12 mouse cellular contexts compared by ENCODE assay signal in genomic region chr16:22164446-22164845, GRCm38 (mm10). TPM values are rescaled to one million over a fixed set of nuclear protein-coding genes. Genes with fewer than 3 reads are reported as not detected.
DNase-seq lines count a peak whose midpoint lies in the region; ATAC-seq and TF ChIP-seq lines count a peak whose summit lies in the region.
"Had no signal": no experiment of that assay in that cellular context is flagged by ENCODE, and none has a peak within 500 bp of the region (broad histone marks: within the 10 kb centered on the region; RNA-seq: fewer than 3 reads in every experiment).

No protein-coding gene starts in this region.

- peak overlapping the region; percentile 92 for H3K4me2 ChIP-seq in heart, embryonic 14.5 days (ENCODE audit: low read length)
- H3K4me2 ChIP-seq in lung, postnatal 0 days (replicated peaks; ENCODE audit: low read depth, low read length), result peak overlapping the region; percentile 96
- H3K4me2 ChIP-seq in forebrain, embryonic 14.5 days (ENCODE audit: low read length), result peak overlapping the region; percentile 80; the same call in 1 of the 2 replicates
- H3K4me2 ChIP-seq in neural tube, embryonic 13.5 days, result peak overlapping the region; percentile 94; the same call in 1 of the 2 replicates

- H3K27ac ChIP-seq in heart, embryonic 14.5 days (replicated peaks in 1 of 2; ENCODE audit: control insufficient read depth in 1 of 2, insufficient read depth in 1 of 2, low read depth in 2 of 2, low read length in 2 of 2), result no peak overlapping the region
- H3K27ac ChIP-seq in lung, postnatal 0 days (ENCODE audit: low read length), result 0 out of 2 replicates have a peak overlapping the region, but pooled peaks have one; percentile 11
- H3K27ac ChIP-seq in forebrain, embryonic 14.5 days (ENCODE audit: low read depth, low read length), result no peak overlapping the region
- H3K27ac ChIP-seq in neural tube, embryonic 13.5 days (replicated peaks), result no peak overlapping the region
- no peak overlapping the region for H3K27ac ChIP-seq in left cerebral cortex, adult 2 months

- H3K9ac ChIP-seq in heart, embryonic 14.5 days (ENCODE audit: low read length), result 0 out of 2 replicates have a peak overlapping the region, but pooled peaks have one; percentile 99
- no peak overlapping the region for H3K9ac ChIP-seq in lung, postnatal 0 days (replicated peaks; ENCODE audit: low read depth)
- no peak overlapping the region; the same call in 1 of the 2 replicates for H3K9ac ChIP-seq in forebrain, embryonic 14.5 days (ENCODE audit: low read length)
- H3K9ac ChIP-seq in neural tube, embryonic 13.5 days, result no peak overlapping the region

- H3K4me3 ChIP-seq in heart, embryonic 14.5 days (ENCODE audit: control insufficient read depth in 1 of 2, insufficient read depth in 1 of 2, low read depth in 1 of 2, low read length in 2 of 2), result peak overlapping the region in 1 of 2 experiments; percentile 98; a peak in 1 of 4 replicates
- no peak overlapping the region; the same call in 1 of the 2 replicates for H3K4me3 ChIP-seq in lung, postnatal 0 days (ENCODE audit: low read depth, low read length)
- H3K4me3 ChIP-seq in forebrain, embryonic 14.5 days (ENCODE audit: low read depth, low read length), result no peak overlapping the region
- H3K4me3 ChIP-seq in neural tube, embryonic 13.5 days, result no peak overlapping the region
- no peak overlapping the region for H3K4me3 ChIP-seq in left cerebral cortex, adult 2 months

- no peak for ATAC-seq in heart, embryonic 14.5 days (ENCODE audit: insufficient number of reproducible peaks, insufficient read depth, low FRiP score, low read depth)
- no peak for ATAC-seq in lung, postnatal 0 days
- ATAC-seq in forebrain, embryonic 14.5 days, result no peak
- ATAC-seq in neural tube, embryonic 13.5 days (ENCODE audit: low read depth), result no peak

- H3K9me3 ChIP-seq in heart, embryonic 14.5 days (ENCODE audit: control insufficient read depth, low read length), result no peaks in the 10 kb centered on the region
- H3K9me3 ChIP-seq in lung, postnatal 0 days (ENCODE audit: low read length), result no peaks in the 10 kb centered on the region
- no peaks in the 10 kb centered on the region for H3K9me3 ChIP-seq in forebrain, embryonic 14.5 days (replicated peaks; ENCODE audit: control insufficient read depth, low read length)
- H3K9me3 ChIP-seq in neural tube, embryonic 13.5 days, result no peaks in the 10 kb centered on the region

- TF ChIP-seq CTCF in lung, postnatal 0 days (IDR thresholded peaks at IDR 0.05), result no peak
- TF ChIP-seq CTCF in left cerebral cortex, adult 2 months (IDR thresholded peaks at IDR 0.05), result no peak

- DNase-seq in heart, postnatal 14 days, result no peak
- DNase-seq in lung, postnatal 0 days (ENCODE audit: low spot score), result no peak
- no peak for DNase-seq in lung, postnatal 36 days
- DNase-seq in forebrain, embryonic 14.5 days (ENCODE audit: low spot score), result no peak
- DNase-seq in embryo, embryonic 9.5 days (ENCODE audit: extremely low spot score), result no peak
- no peak for DNase-seq in left cerebral cortex, adult 2 months (ENCODE audit: extremely low spot score in 1 of 2, low spot score in 2 of 2)
- DNase-seq: adrenal gland, postnatal 36 days; cerebellum, adult 2 months; gastrocnemius, postnatal 36 days had no signal

- H3K27me3 ChIP-seq in heart, embryonic 14.5 days (ENCODE audit: control insufficient read depth, insufficient read depth, low read length), result no peaks in the 10 kb centered on the region
- no peaks in the 10 kb centered on the region for H3K27me3 ChIP-seq in lung, postnatal 0 days (replicated peaks; ENCODE audit: insufficient read depth, low read length)
- no peaks in the 10 kb centered on the region for H3K27me3 ChIP-seq in forebrain, embryonic 14.5 days (replicated peaks; ENCODE audit: control insufficient read depth, insufficient read depth, low read length)
- H3K27me3 ChIP-seq in neural tube, embryonic 13.5 days, result no peaks in the 10 kb centered on the region

- H3K36me3 ChIP-seq in heart, embryonic 14.5 days (ENCODE audit: control insufficient read depth, insufficient read depth, low read length), result no peaks in the 10 kb centered on the region
- H3K36me3 ChIP-seq in lung, postnatal 0 days (ENCODE audit: insufficient read depth, low read length), result no peaks in the 10 kb centered on the region
- H3K36me3 ChIP-seq in forebrain, embryonic 14.5 days (ENCODE audit: control insufficient read depth, insufficient read depth, low read length), result no peaks in the 10 kb centered on the region
- H3K36me3 ChIP-seq in neural tube, embryonic 13.5 days, result no peaks in the 10 kb centered on the region

- intact Hi-C loops in heart, postnatal 14 days (cut with DNase I), result loop anchor here (5.0 kb wide), 1 partner anchor 78 kb away; no protein-coding TSS in a partner anchor
- intact Hi-C loops in left cerebral cortex, adult 2 months (cut with DNase I), result no loop called here

- no peak for TF ChIP-seq EP300 in lung, postnatal 0 days (IDR thresholded peaks at IDR 0.05)

- H3K4me1 ChIP-seq in heart, embryonic 14.5 days (ENCODE audit: control insufficient read depth in 2 of 2, insufficient read depth in 2 of 2, low read length in 2 of 2), result peaks cover 4 to 23% of the 10 kb centered on the region in 2 experiments
- no peaks in the 10 kb centered on the region for H3K4me1 ChIP-seq in lung, postnatal 0 days (ENCODE audit: insufficient read depth, low read depth, low read length)
- peaks cover 10% of the 10 kb centered on the region for H3K4me1 ChIP-seq in forebrain, embryonic 14.5 days (ENCODE audit: control insufficient read depth, insufficient read depth, low read length)
- H3K4me1 ChIP-seq in neural tube, embryonic 13.5 days (replicated peaks), result peaks cover 25% of the 10 kb centered on the region

- 47% methylated on average over 8 of the region's 8 CpGs for WGBS in heart, embryonic 14.5 days
- WGBS in lung, postnatal 0 days, result 30% methylated on average over 8 of the region's 8 CpGs
- 29% methylated on average over 8 of the region's 8 CpGs for WGBS in forebrain, embryonic 14.5 days
- 53% methylated on average over 8 of the region's 8 CpGs for WGBS in neural tube, embryonic 13.5 days

RNA-seq across cellular contexts. Expression of gene Igf2bp2, which starts 1.3 kb away (rescaled TPM):
- 45.1 and 47.6 TPM in 2 replicates for polyA plus RNA-seq in heart, embryonic 14.5 days (2014; fragmentation: Nextera tagmentation; extraction: Ambion mirVana)
- 10 to 100 TPM; 10.9 to 13.4 TPM for total RNA-seq in heart, postnatal 14 days (2021)
- polyA plus RNA-seq in lung, postnatal 0 days (2015; fragmentation: Nextera tagmentation; extraction: Ambion mirVana), result 22.2 and 24.1 TPM in 2 replicates
- polyA plus RNA-seq in forebrain, embryonic 14.5 days (2014; fragmentation: Nextera tagmentation; extraction: Ambion mirVana), result 23.9 and 25.1 TPM in 2 replicates
- 38.1 and 43.9 TPM in 2 replicates for polyA plus RNA-seq in neural tube, embryonic 13.5 days (2015; fragmentation: Nextera tagmentation; extraction: Ambion mirVana)
- 1 to 10 TPM; 1.7 to 1.8 TPM for total RNA-seq in left cerebral cortex, adult 2 months (2021)
- total RNA-seq: monocyte, adult 5-6 weeks had no signal
